Mouse (Mus musculus) lung, postnatal 0 days (tissue): ENCODE measurements around the gene Ccdc148.

ENCODE experiments used
- CTCF ChIP-seq: IDR thresholded peaks from 2 replicates; pipeline ENCODE4 v1.5.1; 2016; ENCODE audit warnings: antibody characterized with exemption, mild to moderate bottlenecking
- EP300 ChIP-seq: IDR thresholded peaks from 2 replicates; pipeline ENCODE4 v1.6.1; 2016; ENCODE audit warnings: antibody characterized with exemption, mild to moderate bottlenecking, control low read depth

DNA sequence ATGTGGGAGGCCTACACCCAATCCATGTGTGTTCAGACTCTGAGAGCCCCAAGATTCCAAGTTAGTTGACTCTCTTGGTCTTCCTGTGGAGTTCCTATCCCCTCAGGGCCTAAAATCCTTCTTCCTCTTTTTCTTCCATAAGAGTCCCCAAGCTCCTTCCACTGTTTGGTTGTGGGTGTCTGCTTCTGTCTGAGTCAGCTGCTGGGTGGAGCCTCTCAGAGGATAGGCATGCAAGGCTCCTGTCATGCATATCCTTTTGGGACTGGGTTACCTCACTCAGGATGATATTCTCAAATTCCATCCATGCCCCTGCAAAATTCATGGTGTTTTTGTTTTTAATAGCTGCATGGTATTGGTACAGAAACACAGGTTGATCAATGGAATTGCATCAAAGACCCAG, 5.1 kb downstream of the Ccdc148 start:
- TF ChIP-seq CTCF (no peak), EP300 (no peak)
